Mouse (Mus musculus): Measurements from ENCODE around the gene Mcf2l.

- no peak for TF ChIP-seq CTCF (IDR thresholded peaks at IDR 0.05; ENCODE audit: extremely low read depth, insufficient read depth, low read length)
- no peak for TF ChIP-seq POLR2A (IDR thresholded peaks at IDR 0.05; ENCODE audit: extremely low read depth, insufficient read depth, low read length)
These were observed 79.1 kb downstream of the Mcf2l start for GRCm38 (mm10) chr8:12952699-12953098.

Data from cortical plate, adult 2 months (tissue).